Mouse (Mus musculus) MN1 (cell line): ENCODE measurements at regions not wholly inside any gene's neighbourhood (a gene's known extent, or its start where the extent isn't known, plus 50 kb on each side); places are given as distances from the start of the nearest gene placed in this dataset.

Experiments used
- DNase-seq: peaks from one replicate; pipeline ENCODE4 v3.0.0-alpha.2; 2016; ENCODE audit warnings: low spot score

- no peak for DNase-seq
Measured at GRCm38 (mm10) chr13:53055697-53056096, 74.8 kb upstream of the Nfil3 start.

- DNase-seq, result peak; percentile 14
Measured at GRCm38 (mm10) chr13:53053211-53053610, 72.3 kb upstream of the Nfil3 start.

GRCm38 (mm10) chr13:53052806-53053205, 71.9 kb upstream of the Nfil3 start:
- DNase-seq, result no peak

- DNase-seq, result no peak
Measured at GRCm38 (mm10) chr13:53052188-53052587, 71.3 kb upstream of the Nfil3 start.

DNA sequence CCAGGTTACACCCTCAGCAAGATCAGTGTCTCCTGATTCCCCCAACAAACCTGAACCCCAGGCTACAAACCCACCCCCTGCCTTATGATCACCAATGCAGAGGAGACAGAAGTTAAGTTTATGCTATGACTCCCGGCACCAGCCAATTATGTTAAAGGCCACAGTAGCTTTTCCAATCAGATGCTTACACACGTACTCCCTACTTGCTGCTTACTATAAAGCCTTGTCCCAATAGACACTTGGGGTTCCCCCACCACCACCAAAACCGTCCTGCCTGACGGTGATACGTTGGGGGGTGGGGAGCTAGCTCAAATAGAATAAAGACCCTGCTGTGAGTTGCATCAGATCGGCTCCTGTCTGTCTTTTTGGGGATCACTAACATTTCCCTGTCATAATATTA, 70.5 kb upstream of the Nfil3 start:
- DNase-seq, result no peak

DNA sequence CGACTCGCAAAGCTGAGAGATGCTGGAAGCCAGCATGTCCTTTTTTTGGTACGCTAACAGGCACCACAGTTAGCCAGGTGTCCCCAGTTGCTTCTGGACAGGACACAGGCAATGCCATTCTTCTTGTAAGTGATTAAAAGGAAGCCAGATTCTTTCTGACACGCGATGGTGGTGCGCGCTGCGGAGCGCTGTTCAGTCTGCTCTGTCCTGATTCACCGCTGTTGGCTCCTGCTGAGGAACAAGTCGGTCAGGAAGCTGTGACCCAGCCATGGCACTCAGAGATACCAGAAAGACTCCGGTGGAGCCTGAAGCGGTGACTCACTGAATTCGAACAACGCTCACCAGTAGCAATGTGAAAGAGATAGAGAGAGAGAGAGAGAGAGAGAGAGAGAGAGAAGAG, 68.3 kb upstream of the Nfil3 start:
- no peak for DNase-seq

GRCm38 (mm10) chr13:53033189-53033943, 52.5 kb upstream of the Nfil3 start:
- no peak for DNase-seq
